Mouse (Mus musculus): ENCODE results near the gene Eif4g3.

The Eif4g3 gene

DNA sequence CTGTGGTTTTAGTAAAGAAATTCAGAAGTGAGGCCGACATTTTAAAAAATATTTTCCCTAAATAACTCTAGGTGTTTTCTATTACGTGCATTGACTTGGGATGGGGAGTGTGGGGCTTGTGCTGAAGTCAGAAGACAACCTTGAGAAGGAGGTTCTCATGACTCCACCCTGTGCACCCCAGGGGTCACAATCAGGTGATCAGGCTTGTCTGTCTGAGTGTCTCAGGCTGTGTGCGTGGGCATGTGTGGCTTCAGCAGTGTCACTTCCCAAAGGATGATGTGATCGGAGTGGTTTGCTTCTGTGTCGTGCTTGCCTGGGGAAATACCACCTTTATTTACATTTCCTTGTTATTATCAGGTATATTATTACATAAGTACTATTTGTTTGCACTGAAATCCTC, 226.5 kb downstream of the Eif4g3 start:
- in situ Hi-C loops (cut with MboI), result no loop called here

DNA sequence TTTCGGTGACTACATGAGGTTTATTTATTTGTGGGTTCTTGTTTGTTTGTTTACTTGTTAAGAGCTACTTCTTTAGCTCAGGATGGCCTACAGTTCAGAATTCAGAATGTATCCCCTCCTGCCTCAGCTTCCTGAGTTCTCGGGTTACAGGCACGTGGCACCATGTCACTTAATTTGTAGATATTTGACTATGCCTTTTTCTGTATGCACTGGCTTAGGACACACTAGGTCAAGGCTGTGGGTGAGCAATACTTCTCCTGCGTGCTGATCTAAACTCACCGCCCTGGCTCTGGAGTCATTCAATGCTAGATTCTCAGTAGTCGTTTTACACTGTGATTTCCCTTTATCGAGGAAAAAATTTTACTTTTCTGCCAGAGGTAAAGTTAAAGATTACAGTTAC, 227.9 kb downstream of the Eif4g3 start:
- in situ Hi-C loops (cut with MboI), result no loop called here

GRCm38 (mm10) chr4:138221406-138221805, 228.6 kb downstream of the Eif4g3 start:
- in situ Hi-C loops (cut with MboI), result no loop called here

DNA sequence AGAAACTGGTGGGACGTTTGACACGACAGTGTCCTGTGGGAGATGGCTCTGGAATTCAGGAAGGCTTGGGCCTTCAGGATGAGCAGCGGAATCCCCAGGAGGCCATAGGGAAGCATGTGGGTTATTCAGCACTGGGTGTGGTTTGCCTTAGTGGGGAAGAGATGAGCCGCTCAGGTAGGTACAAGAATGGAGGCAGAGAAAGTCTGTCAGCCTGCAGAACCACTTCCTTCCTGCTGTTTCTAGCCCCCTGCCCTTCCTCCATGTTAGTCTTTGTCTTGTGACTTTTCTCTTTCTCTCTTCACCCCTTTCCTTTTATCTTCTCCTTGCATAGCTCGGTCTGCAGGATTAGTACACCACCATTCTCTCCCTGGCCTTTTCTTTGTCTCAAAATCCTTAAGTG, 229.6 kb downstream of the Eif4g3 start:
- in situ Hi-C loops (cut with MboI), result no loop called here

- in situ Hi-C loops (cut with MboI), result no loop called here
Measured at GRCm38 (mm10) chr4:138223623-138224022, 230.8 kb downstream of the Eif4g3 start.

DNA sequence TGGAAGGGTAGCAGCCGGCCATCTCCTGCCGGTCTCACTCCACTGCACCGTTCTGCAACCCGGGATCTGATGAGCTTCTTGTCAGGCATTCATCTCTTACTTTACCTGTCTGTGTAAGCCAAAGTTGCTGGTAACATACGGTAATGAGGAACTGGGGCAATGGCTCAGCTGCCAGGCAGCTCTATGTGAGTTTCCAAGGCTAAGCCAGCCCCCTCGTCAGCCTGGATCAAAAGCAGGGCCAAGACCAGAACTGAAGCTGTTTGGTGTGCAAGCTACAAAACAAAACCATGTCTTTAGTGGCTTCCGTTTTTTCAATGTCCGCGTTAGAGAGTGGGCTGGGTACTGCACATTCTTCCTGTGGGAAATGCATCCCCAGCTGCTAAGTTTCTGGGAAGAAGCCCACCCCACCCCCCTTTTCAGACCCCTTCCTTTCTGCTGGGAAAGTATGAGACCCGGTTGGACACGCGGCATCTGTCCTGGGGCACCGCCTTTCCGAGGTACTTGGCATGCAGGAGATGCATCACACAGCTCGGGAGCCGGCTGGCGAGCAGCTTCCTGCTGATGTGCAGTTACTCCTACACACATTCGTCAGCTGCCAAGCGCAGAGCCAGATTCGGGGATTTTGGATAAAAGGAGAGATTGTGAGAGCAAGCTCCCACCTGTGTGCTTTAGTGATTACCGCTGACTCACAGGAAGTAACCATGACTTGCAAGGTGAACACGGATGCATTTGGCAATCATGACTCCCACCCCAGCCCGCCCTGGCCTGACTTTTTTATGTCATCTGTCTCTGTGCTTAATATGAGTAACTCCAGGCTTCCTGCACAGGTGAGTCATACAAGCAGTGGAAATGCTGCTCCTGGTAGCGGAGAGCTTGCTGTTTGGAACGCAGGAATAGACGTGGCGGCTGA, 254.2 kb downstream of the Eif4g3 start:
- in situ Hi-C loops (cut with MboI), result no loop called here

DNA sequence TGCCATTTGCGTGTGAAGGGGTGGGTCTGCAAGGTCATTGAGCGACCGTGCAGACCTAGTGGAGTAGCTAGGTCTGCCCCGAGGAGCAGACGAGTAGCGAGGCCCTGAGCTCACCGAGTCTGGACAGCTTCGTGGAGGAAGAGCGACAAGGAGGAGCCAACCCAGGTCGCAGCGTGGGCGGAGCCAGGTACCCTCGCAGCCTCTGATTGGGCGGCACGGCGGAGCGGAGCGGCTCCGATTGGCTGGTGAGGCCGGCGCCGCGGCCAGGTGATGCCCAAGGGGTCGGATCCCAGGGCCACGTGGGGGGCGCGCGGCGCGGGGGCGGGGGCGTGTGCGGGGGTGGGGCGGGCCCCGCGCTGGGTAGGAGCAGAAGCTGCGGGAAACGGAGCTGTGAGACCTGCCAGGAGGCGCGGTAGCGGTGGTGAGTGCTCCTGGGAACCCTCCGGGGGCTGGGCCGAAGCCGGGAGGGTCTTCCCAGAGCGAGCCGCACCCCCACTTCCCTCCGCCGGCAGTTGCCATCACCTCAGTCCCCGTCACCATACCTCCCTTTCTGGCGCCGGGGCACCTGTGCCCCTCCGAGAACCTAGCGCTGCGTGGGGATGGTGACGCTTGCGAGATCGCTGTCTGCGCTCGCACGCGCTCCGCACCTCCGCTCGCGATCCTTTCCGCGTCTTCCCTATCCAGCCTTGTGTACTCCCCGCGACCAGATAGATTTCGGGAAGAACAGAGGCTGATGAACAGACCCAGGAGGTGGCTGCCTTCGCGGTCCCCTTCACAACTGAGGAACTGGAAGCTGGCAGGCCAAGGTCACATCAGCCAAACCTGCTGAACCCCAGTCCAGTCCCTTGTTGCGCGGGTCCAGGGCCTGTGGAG, 257.5 kb downstream of the Eif4g3 start, which contains the start of the genes Sh2d5 and Kif17:
Gene Sh2d5, plus strand, starts transcription at position 316 of the 873 bp plus-strand sequence.
Gene Kif17, plus strand, starts transcription at position 348 of the 873 bp plus-strand sequence.
- in situ Hi-C loops (cut with MboI), result no loop called here

DNA sequence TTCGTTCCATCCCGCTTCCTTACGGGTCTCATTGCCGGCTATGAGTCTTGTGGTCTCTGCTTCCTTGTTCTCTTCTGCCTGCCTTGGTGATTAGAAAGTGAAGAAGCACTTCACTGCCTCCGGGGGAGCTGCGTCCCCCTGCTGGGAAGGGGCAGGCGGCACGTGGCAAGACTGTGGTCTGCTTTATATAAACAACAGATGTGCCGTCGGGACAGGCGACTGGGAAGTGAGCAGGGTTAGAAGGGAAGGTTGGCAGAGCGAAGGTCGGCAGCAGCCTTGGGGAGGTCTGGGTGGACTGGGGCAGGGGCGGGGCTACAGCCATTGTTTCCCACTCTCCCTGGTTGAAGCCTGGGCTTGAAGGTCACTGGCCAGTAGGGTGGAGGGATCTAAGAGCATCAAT, 259.0 kb downstream of the Eif4g3 start:
- in situ Hi-C loops (cut with MboI), result no loop called here

DNA sequence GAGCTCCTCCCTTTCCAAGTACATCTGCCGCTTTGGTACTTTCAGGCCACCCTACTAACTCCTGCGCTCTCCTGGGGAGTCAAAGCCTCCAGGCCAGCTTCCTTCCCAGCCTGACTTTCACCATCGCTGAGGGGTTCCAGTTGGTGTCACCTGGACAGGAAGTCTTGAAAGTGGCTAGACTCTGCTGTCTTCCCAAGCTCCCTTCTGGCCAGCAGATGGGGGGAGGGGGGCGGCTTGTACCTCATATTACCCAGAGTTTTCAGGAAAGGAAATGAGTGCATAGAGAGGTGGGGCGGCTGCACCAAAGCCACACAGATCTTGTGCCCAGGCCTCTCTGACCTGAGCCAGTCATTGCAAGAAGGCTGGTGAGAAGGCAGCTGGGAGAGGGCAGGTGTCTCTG, 259.4 kb downstream of the Eif4g3 start:
- in situ Hi-C loops (cut with MboI), result no loop called here

DNA sequence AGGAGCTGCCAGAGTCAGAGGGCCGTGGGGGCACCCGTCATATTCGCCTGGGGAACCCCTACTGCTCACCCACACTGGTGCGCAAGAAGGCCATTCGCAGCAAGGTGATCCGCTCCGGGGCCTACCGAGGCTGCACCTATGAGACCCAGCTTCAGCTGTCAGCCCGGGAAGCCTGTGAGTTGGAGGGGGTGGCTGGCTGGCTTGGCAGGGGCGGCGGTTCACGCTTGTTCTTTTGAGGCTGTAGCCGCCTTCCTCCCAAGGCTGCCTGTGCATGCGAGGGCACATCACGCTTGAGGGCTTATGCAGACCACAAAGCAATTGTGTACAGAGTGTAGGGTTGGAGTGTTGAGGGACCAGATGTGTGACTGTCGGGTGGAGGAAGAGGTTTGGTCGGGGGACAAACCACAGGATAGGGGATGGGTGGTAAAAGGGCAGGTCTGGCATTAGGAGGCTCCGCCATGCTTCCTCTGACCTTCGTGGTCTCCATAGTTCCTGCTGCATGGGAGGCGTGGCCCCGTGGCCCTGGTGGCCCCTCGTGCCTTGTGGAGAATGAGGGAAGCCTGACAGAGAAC, 264.4 kb downstream of the Eif4g3 start:
- in situ Hi-C loops (cut with MboI), result no loop called here
